Mouse (Mus musculus) adrenal gland, adult 10 weeks (tissue): ENCODE results near the gene Ap5s1. TPM values are rescaled to one million over a fixed set of nuclear protein-coding genes. Genes with fewer than 3 reads are reported as not detected.

Experiments used
- polyA plus RNA-seq: library from polyadenylated mRNA; stranded (reverse); fragments of 350-450 nt; fragmentation: Illumina TruSeq; extraction: RNeasy Lipid Tissue Mini Kit (QIAGEN cat#74804); gene quantifications from one replicate; pipeline ENCODE4 v1.2.3, GENCODE M21; 2014; ENCODE audit warnings: low read depth, low replicate concordance

Ap5s1 gene
- not detected for polyA plus RNA-seq

DNA sequence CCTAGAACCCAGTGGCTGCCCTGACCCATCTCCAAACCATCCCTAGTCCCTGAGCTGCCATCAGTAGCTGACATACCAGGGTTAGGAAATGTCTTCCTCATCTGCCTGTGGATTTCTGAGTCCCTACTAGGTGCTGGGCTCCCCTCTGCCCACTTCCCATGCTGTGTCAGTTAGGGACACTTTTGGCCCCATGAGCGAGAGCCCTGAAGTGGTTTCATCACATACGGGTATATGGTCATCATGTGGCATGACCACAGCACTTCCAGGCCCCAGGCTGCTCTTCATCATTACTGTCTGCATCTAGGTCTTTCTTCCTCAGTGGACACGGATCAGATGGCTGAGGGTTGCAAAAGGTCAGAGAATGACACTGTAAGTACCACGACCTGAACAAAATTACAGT, at the start of gene Ap5s1:
TSS of gene Ap5s1 (plus strand) at position 301 of the 400 bp plus-strand sequence.

DNA sequence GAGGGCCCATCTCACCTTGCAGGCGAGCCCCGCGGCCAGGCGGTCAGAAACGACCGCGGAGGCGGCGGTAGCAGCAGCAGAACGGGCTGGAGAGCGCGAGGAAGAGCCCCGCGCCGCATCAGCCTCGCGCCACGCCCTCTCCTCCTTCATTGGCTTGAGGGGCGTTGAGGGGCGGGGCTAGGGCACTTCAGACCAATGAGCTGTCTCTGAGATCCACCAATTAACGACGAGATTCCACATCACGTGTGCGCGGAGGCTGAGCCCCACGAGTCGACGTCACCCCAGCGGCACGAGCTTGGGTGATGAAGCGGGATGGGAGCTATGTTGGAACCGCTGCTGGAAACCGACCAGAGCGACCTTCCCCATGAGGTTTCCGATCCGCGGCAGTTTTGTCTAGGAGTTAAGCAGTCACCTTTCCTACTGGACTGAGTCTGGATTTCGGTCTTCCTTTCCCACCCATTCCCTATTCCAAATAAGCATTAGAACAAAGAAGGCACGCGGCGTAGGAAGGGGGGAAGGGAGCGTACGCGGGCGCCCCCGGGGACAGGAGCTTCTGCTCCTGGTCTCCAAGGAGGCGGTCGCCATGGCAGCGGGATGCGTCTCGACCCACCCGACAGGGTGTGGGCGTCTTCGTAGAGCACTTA, 46.8 kb upstream of the Ap5s1 start, which contains the start of gene 1700037H04Rik:
TSS of gene 1700037H04Rik (minus strand) at position 144 of the 644 bp plus-strand sequence.

DNA sequence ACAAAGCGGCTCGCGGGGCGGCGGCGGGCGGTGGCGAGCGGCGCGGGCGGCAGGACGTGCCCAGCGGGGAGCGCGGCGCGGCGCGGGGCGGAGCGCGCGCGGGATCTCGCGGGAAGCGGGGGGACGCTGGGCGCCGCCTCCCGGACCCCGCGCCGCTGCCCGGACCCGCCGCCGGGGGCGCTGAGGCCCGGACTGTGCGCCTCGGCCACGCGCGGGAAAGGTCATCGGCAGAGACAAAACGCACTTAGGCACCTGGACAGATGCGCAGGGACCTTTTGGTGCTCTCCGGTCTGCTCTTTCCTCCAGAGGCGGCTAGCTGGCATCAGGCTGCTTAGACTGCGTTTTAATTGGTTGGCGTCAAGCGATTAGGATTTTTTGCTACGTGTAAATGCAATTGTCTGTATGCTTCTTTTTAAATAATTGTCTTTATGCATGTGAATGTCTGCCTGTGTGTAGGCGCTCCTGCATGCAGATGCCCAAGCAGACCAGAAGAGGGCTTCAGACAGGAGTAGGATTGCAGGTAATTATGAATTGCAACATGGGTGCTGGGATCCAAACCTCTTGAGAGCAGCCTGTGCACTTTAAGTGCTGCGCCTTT, 26.8 kb upstream of the Ap5s1 start, which contains the start of gene Cenpb:
TSS of gene Cenpb (minus strand) at position 78 of the 598 bp plus-strand sequence.

DNA sequence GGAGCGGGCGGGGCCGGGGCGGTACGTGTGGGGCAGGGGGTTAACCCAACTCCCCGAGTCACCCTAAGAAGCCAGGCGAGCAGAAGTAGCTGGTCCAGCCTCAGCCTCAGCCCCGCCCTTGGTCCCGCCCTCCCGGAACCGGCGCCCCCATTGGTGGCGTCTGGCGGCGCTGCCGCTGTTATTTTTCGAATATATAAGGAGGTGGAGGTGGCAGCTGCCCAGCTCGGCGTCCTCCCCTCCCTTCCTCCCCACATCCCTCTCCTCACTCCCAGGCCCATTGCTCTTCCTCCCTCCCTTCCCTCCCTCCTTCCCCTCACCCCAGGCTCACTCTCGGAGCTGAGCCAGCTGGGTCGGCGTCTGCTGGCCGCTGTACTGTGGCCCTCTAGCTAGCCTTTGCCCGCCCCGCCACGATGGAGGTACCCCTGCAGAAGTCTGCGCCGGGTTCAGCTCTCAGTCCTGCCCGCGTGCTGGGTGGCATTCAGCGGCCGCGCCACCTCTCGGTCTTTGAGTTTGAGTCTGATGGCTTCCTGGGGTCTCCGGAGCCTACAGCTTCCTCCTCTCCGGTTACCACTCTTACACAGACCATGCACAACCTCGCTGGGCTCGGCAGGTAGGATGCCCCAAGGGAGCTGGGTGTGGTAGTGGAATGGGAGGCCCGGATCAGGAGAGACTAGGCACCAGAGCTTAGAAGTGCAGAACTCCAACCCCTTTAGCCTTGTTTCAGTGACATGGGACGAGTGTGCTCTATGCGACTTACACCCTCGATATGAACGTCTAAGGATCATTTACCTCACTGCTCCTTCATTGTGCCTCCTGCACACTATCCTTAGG, 19.9 kb upstream of the Ap5s1 start, which contains the start of the genes Cdc25b and Spef1:
TSS of gene Cdc25b (plus strand) at position 179 of the 831 bp plus-strand sequence.
TSS of gene Spef1 (minus strand) at position 512 of the 831 bp plus-strand sequence.

DNA sequence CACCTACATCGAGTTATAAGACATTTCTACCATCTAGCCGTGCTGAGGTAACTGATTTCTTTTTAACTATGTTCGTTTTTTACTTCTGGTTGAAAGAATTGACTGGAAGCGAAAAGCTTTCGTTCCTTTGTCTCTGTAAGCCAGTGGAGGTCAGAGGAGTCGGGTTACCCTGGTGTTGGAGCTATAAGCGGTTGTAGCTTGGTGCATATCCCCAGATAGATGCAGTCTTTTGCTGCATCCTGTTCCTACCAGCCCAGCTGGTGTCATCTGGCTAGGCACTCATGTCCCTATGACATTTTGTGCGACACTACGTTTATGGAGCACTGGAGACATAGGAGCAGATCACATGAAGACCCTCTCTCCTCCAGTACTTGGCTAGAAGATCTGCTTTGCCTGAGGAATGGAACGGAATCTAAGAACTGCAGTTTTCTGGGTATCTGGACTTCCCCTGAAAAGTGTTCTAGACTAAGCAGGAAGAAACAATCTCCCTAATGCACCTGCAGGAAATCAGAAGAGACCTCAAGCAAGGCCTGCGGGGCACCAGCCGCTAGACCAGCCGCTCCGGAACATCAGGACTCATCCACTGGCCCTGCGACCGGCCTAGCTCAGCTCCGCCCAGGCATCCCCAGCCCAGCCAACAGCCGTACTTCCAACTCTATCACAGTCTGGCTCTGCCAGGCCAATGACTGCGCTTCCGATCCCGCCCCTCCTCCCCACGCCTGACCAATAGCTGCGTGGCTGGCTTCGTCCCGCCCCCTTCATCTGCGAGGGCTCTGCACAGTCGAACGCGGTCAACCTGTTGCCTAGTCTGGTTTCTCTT, 26.6 kb downstream of the Ap5s1 start, which contains the start of gene Mavs:
TSS of gene Mavs (plus strand) at position 757 of the 820 bp plus-strand sequence.

DNA sequence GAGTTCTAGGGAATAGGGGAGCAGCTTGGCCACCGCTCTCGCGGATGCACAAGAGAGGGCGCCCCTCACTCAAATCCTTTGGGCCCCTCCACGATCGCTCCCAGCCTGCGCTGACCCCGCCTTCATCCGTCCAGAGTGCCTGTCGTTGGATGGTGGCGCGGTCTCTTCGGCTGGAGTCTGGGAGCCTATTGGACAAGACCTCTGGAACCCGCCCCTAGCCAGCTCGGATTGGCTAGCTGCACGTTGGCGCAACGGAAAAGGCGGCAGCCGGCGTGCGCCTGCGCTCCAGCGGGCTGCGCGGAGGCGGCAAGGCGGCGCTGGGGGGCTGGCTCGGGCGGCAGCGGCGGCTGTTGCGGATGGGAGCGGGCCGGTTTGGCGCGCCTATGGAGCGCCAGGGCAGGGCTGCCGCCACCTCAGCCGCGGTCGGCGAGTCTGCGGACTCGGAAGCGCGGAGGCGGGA, 55.4 kb downstream of the Ap5s1 start, which contains the start of gene Pank2:
TSS of gene Pank2 (plus strand) at position 283 of the 460 bp plus-strand sequence.

Other genes with a start within 250 kb of the Ap5s1 start
- 0.93 TPM for gene Gfra4, start 164.0 kb upstream of the Ap5s1 start, polyA plus RNA-seq
- 0.52 TPM for gene Adam33, start 143.3 kb upstream of the Ap5s1 start, polyA plus RNA-seq
- 0.70 TPM for gene Siglec1, start 120.3 kb upstream of the Ap5s1 start, polyA plus RNA-seq
- gene Hspa12b, start 79.8 kb upstream of the Ap5s1 start, polyA plus RNA-seq = 0.99 TPM
- not detected for gene Gm11037, start 73.6 kb upstream of the Ap5s1 start, polyA plus RNA-seq
- 0.87 TPM for gene 1700037H04Rik, start 47.0 kb upstream of the Ap5s1 start, polyA plus RNA-seq
- 11.2 TPM for gene Cenpb, start 27.0 kb upstream of the Ap5s1 start, polyA plus RNA-seq
- 0.82 TPM for gene Cdc25b, start 20.1 kb upstream of the Ap5s1 start, polyA plus RNA-seq
- 1.1 TPM for gene Spef1, start 19.8 kb upstream of the Ap5s1 start, polyA plus RNA-seq
- gene Mavs, start 27.0 kb downstream of the Ap5s1 start, polyA plus RNA-seq = 6.6 TPM
- 51.3 TPM for gene Pank2, start 55.4 kb downstream of the Ap5s1 start, polyA plus RNA-seq
- 11.1 TPM for gene Rnf24, start 145.8 kb downstream of the Ap5s1 start, polyA plus RNA-seq